Mouse (Mus musculus) large intestine, adult 2 months (tissue): ENCODE measurements around the gene Chd2. TPM values are rescaled to one million over a fixed set of nuclear protein-coding genes. Genes with fewer than 3 reads are reported as not detected.

Experiments used
- DNase-seq: peaks from one replicate; pipeline ENCODE4 v3.0.0-alpha.2; 2012; ENCODE audit warnings: low read depth, low spot score
- WGBS: fragments of 180-500 bp; shearing (Covaris S2); methylation state at CpG from one replicate; pipeline ENCODE4 v1.1.7; 2018; 5-methylcytosine and 5-hydroxymethylcytosine counted together
- polyA plus RNA-seq: library from polyadenylated mRNA; depleted of rRNA; stranded (reverse); fragments of >200 nt; gene quantifications from 2 replicates; pipeline ENCODE4 v1.2.3, GENCODE M21; 2012

The Chd2 gene
- polyA plus RNA-seq, 1 experiment: 14.6 TPM

DNA sequence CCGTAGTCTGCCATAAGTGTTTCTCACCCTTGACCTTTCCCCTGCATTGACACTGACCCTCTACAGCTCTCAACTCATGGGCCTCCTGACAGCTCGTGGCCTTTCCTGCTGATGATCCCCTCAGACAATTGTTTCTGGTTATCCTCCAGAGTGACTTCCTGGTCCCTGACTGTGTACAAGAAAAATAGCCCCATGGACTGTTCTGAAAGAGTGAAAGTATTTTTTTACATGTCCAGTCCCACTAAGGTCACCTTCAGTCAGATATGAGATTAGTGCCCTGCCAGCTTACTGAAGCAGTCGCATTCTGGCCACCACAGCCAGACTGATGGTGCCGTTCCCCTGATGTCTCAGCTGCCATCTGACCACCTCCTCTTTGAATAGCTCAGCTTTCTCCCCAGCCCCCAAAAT is 26.1 kb upstream of the Chd2 start:
- no peak for DNase-seq
- WGBS: 86% methylated on average over 4 of the region's 4 CpGs

DNA sequence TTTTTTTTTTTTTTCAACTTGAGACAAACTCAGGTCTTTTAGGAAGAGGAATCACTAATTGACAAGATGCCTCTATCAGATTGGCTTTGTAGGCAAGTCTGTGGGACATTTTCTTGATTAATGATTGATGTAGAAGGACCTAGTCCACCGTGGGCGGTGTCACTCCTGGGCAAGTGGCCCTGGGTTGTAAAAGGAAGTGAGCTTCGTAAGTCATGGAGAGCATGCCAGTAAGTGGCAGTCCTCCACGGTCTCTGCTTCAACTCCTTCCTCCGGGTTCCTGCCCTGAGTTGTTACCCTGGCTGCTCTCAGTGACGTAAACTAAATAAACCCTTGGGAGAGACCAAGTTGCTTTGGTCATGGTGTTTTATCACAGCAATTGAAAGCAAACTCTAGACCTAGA is 22.5 kb upstream of the Chd2 start:
- 54% methylated on average over 6 of the region's 6 CpGs for WGBS
- no peak for DNase-seq

DNA sequence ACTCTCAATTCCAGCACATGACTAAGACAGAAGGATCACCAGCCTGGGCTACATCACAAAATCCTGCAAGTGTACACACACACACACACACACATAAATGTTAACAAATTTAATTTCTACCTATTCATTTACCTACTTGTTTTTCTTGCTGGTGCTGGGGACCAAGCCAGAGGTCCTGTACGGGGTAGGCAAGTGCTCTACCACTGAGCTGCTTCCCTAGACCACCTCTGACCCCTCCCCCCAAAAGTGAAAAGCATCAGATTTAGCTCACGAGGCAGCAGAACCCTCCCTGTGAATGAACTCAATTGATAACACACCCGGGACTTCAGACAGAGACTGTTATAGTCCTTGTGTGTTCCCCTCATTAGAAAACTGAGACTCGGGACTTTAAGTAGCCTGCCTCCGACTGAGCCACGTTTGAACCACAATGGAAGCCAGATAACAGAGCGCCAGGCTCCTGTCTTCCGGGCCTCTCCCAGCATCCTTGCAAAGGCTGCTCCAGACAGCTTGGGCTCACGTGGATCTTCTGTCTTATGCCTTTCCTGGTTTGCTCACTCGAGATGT is 19.9 kb upstream of the Chd2 start:
- DNase-seq: no peak
- 79% methylated on average over 10 of the region's 10 CpGs for WGBS

DNA sequence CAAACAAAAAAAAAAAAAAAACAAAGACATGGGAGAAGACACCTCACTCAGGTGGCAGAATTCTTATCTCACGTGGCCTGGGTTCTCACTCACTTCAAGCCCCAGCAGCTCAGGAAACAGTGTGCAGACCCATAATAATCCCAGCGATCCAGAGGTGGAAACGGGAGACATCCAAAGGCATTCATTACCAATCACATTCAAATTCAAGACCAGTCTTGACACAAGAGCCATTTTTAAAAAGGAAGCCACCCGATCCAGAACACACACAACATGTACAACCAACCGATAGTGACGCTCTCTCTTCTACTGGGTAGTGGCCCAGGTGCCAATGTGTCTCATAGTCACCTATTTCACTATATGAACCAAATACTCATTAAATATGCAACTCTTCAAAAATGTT is 19.2 kb upstream of the Chd2 start:
- DNase-seq: no peak

DNA sequence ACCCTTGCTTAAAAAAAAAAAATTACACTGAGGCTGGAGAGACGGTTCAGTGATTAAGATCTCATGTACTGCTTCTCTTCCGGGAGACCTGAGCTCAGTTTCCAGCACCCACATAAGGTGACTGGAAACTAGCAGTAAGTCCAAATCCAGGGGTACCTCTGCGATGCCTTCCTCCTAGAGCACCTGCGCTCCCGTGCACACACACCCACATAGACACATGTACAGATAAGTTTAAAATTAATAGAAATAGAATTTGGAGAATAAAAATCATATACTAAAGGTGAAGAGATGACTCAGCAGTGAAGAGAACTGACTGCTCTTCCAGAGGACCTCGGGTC is 18.2 kb upstream of the Chd2 start:
- DNase-seq: no peak
- 67% methylated on average over 6 of the region's 6 CpGs for whole genome bisulfite sequencing

More for the DNA sequence above, 19.2 kb upstream of the Chd2 start:
- WGBS: 96% methylated on average over 6 of the region's 6 CpGs

DNA sequence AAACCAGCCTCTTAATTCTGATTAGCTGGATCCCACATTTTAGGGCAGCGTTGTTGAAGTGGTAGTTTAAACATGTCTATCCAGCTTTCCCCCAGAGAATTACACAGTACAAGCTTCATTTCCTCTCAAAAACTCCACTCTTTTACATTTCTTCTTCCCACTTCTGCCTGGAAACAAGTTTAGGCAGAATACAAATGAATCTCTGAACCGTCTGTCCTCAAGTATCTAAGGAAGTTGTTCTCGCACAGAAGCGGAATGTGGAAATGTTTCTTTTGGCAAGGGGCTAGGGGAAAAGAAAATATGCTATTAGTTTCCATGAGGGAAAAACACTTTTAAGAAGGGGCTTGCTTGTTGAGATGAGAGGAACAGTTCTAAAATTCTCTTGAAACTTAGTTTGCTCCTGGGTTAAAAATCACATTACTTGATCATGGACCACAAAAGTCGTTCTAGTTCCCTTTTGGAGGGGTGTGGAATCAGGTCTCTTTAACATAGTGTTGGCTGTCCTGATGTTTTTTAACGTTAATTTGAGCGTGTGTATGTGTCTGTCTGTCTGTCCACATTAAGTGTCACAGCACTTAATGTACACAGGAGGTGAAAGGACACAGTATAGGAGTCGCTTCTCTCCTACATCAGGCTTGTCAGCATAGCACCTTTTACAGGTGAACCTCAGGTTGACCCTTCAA is 17.7 kb upstream of the Chd2 start:
- no peak for DNase-seq
- 3% methylated on average over 8 of the region's 8 CpGs for WGBS

DNA sequence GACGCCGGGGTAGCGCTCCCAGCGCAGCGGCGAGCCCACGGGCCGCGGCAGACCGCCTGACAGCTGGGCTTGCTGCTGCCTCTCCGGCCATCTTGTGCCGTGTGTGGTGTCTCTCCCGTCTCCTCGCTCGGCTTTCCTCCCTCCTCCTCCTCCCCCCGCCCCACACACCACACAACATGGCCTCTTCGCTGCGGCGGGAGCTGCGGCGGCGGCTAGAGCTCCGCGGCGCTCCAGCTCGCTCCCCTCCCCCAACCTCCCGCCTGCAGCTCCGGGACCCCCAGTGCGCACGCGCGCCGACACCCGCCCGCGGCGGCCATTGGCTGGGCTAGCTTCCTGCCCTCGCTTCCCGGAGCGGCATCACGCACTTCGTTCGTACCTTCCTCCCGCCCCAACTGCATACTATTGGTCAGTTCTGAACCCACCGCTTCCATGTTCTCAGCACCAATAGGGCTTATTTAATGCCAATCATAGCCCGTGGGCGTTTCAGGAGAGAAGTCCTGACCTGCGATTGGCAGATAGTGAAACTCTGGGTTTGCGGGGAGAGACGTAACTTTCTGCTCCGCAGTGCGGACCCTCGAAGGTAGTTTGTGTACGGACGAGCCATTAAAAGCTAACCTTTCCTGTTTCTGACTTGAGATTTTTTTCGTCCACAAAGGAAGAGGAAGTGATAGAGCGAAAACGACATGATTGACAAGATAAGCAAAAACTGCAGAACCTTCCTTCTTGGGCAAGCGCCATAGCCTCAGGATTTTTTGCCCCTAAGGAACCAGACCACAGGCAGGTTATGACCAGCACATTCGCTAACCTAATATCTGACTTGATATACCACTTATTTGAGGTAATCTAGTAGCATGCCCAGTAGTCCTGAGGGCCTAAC is 16.9 kb upstream of the Chd2 start:
- WGBS: under 1% methylated on average over 57 of the region's 60 CpGs
- DNase-seq: peak; percentile 100

DNA sequence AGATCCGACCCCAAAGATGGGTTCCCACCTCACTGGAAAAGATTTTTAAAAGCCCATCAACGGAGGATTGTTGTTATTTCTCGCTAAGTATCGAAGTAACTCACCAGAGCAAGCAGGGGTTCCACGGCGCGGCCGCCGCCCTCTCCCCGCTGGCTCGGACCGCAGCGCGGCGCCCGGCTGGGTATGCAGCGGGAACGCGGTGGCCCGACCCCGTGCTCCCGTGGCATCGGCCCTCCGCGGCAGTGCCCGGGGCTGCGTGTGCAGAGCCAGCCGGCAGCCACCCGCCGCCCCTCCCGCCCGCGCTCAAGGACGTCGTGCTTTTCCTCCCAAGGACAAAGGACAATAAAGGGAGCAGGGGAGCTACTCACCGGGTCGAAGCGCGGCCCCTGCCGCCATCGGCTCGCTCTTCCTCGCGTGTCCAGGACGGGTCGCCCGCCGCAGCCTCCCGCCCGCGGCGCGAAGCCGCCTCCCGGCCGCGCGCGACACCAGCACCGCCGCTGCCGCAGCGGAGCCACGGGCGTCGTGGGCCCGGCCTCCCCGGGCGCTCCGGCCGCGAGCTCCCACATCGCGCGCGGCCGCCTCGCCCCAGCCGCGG is 16.1 kb upstream of the Chd2 start:
- no peak for DNase-seq
- under 1% methylated on average over 80 of the region's 80 CpGs for WGBS

DNA sequence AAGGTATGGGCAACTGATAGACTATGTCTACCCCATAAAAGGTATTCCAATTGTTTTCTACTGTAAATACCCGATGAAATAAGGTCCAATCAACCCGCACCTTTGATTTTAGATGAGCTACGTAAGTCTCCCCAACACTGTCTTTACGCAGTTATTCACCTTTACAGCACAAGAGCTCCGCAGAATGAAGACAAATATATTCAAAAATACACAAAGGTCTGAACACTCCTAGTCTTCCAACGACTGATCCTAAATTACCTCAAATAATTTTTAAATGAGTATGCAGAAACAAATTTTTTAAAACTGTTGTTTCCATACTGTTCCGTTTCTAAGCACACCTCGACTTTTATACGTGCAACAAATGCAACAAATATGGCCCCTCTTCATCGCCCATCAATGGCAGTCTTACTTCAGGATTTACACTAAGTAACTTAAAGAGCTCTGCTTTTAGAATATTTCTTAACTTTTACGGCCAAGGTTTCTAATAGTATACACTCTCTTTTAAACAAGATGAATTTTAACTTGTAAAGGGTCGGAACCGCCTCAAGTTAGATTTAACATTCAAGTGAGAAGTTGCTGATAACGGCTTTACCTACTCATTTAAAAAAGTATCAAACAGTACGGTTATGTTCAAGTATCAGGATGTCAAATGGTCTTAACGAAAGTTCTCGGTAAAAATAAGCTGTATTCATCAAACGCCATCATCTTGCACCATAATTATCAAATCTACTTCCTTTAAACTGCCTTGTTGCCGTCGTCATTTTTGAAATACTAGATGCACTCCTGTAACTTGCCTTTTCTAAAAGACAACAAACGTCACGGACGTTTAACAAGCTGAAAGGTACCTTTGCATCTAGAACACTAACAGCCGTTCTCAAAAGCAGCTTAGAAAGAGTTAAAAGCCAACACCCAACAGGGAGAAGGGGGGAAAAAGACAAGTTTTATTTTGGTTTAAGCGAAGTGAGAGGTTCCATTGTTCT is 15.3 kb upstream of the Chd2 start:
- under 1% methylated on average over 25 of the region's 25 CpGs for WGBS
- DNase-seq: no peak

DNA sequence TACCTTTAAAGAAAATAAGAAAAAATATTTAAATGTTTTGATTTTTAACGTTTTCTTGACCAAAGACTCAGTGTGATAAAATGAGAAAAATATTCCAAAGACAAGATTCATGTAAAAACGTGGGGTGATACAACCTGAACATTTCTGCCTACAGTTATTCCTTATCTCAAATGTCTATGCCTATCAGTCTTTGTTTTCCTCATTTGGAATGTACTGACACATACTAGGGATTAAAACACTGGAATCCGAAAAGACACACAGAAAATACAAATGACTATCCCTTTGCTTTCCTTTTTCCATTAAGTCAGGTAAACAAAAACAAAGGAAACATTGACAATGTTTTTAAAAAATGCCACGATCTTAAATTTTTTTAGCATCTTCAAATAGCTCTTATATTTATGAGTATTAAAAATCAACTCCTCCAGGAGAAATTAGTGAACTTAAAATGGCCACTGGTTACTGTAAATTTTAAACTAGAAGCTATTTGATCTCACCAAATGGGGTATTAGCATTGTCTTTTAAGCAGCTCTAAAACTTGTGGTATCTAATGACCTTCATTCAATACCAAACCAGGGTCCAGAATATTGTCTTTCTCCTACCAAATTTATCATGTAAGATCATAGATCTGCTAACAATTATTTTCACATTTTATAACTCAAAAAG is 14.4 kb upstream of the Chd2 start:
- WGBS: 2% methylated on average over 4 of the region's 4 CpGs
- DNase-seq: no peak

DNA sequence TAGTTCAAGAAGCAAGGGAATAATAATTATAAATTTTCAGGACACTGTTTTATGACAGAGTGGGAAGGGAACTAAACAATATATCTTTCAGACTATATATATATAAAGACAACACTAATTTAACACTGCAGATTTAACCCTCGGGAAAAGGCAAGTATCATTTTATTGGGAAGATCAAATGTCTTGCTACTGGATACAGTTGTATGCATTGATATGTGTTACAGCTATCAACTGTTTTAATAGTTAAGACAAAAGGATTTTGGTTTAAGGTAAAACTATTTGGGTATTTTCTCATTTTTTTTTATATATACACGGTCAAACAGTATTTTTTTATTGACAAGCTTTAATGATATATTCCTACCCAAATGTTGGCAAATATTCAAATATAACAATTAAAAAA is 13.2 kb upstream of the Chd2 start:
- 5% methylated on average over 2 of the region's 2 CpGs for WGBS
- DNase-seq: no peak

DNA sequence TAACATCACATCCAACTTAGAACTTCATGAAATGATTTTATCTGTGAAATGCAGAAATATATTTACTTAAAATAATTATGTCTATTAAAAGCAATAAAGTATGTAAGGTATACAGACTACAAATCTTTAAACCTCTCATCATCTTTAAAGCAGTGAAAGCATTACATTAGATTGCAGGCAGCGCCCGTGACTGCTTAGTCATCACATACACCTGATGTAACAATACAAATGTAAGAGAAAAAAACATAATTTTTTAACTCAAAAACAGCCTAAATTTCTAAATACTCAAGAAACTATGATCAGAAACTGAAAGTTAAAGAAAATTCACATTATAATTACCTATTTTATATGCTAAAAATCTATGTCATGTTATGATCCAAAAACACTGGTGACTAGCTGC is 11.5 kb upstream of the Chd2 start:
- DNase-seq: no peak
- WGBS: 9% methylated on average over 2 of the region's 2 CpGs

DNA sequence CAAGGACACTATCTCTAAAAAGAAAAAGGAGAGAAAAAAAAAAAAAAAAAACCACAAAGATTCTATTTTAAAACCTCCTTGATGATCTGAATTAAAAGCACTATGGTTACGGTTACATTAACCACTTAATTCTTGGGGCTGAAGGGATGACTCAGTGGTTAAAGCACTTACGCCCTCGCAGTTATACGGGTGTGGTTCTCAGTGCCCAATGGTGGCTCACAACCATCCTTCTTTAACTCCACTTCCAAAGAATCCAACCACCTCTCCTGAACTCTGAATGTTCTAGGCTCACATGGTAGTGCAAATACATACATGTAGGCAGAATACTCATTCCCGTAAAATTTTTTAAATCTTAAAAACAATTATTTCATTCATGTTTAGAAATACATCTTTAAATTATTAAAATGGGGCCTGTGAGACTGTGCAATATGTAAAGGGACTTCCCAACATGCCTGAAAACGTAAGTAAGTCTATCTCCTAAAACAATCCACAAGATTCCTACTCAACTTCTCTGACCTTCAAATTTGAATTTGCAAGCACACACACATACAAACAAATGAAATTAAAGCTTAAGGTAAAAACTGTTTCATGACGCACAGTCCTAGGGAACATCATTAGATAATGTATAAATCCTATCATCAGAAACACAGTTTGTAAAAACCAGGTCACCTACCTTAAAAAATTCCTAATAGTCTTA is 10.6 kb upstream of the Chd2 start:
- no peak for DNase-seq
- WGBS: 19% methylated on average over 7 of the region's 7 CpGs

DNA sequence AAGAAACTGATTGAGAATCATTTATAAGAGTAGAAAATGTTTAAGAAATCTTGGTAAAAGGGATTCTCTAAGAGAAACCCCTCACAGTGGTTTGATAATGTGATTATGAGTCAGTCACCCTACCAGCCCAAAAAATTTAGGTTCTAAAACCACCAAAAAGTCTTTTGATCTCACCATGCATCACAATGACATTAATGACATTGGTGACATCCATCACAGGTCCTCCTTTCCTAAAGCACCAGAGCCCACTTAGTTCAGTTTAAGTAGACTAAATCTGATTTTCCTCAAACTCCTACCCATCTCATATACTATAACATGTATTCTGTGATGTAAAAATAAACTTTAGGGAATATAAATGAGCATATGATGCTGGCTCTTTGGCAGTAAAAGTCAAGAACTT is 9.7 kb upstream of the Chd2 start:
- DNase-seq: no peak

DNA sequence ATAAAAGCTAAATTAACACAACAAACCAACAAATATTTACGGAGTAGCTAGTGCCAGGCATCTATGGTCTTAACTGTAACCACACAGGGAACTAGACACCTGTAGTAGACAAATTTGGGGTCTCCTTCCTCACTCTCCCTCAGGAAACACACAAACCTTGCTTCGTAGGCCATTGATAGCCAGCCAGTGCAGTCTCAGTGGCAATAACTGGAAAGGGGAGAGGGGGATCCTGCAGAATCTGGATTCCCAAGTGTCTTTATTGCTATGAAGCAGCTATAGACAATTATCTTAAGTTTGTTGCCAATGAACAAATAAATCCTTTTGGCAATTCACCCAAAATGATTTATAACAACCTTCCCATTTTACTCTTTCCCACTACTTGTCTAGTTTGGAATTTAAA is 6.4 kb upstream of the Chd2 start:
- 58% methylated on average over 2 of the region's 2 CpGs for WGBS
- no peak for DNase-seq

DNA sequence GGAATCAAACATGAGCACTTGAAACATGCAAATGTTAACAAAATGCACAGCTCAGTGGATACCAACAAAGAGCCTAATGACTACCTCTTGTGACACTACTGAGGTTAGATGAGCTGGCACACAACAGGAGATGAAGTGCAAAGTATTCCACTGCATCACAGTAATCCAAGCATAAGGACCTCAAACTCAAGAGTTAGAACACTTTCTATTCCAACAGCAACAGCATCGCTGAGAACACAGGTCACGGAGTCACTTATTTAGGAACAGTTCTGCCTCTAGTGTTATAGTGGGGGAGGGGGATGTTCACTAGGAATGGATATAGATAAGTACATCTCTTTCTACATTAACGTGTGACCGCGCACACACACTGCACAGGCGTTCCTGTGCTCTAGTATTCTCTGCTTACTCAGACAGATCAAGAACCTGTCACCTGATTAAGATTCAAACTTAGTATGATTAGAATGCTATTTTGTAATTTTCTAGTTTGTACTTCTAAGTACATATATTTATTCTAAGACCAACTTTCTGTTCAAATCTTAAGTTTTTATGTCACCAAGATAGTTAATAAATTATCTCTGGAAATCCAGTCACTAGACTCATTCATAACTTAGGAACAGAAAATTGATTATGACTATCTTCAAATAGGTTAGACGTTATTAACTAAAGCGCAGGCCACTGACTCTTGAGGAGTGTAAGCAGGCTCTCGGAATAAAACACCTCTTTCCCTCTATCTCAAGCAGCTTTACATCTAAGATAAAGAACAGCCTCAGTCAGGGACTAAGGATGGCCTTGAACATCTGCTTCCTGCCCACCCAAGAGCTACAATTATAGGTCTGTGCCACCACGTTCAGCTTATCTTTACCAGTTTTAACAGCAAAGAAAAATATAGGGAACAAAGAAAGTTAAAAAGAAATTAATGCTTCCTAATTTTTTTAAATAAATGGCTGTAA is 5.2 kb upstream of the Chd2 start:
- DNase-seq: no peak
- 31% methylated on average over 10 of the region's 10 CpGs for WGBS

DNA sequence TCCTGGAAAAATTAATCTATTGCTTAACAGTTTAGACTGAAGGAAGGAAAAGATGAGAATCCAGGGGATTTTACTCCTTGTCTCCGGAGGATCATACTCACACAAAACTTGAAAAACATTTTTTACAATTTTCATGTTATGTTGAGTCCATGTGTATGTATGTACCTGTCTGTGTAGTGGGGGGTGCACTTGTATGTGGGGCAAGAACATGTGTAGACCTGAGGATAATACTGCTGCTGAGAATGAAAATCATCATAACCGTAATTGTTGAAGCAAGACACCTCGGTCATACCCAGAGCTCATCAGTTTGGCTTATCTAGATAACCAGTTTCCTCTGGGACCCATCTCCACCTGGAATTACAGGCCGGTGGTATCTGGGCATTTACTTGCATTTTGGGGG is 3.4 kb upstream of the Chd2 start:
- DNase-seq: no peak
- WGBS: 64% methylated on average over 4 of the region's 4 CpGs
